Mouse (Mus musculus): Measurements from ENCODE around the gene Plekha4.

- TF ChIP-seq CTCF (IDR thresholded peaks at IDR 0.05; ENCODE audit: extremely low read depth, insufficient read length, insufficient replicate concordance, low read depth, low read length) (no peak), POLR2A (IDR thresholded peaks at IDR 0.05; ENCODE audit: low read depth, low read length) (no peak)
These were observed 44.0 kb upstream of the Plekha4 start for GRCm38 (mm10) chr7:45482166-45482565.
